Mouse (Mus musculus) limb, embryonic 13.5 days (tissue): ENCODE data around the gene Amhr2. TPM values are rescaled to one million over a fixed set of nuclear protein-coding genes. Genes with fewer than 3 reads are reported as not detected.

Source experiments
- ATAC-seq: fragments of 200-750 bp; cut with Nextera tagmentation; 2 replicates; pipeline ENCODE4 v1.8.0; 2017; ENCODE audit warnings: low read depth, moderate number of reproducible peaks, moderate TSS enrichment; ENCODE audit not compliant: low FRiP score
- H3K27ac ChIP-seq: fragments of 300-500 bp; sonication (generic); 2 replicates; pipeline ENCODE4 v1.5.1; 2015; ENCODE audit warnings: inconsistent platforms, mild to moderate bottlenecking, moderate library complexity
- H3K27me3 ChIP-seq: fragments of 300-500 bp; sonication (generic); 2 replicates; pipeline ENCODE4 v1.6.1; 2015; ENCODE audit warnings: mild to moderate bottlenecking, inconsistent platforms
- H3K36me3 ChIP-seq: fragments of 300-500 bp; sonication (generic); 2 replicates; pipeline ENCODE4 v1.6.1; 2015; ENCODE audit warnings: inconsistent platforms, mild to moderate bottlenecking, moderate library complexity
- H3K4me1 ChIP-seq: fragments of 300-500 bp; sonication (generic); 2 replicates; pipeline ENCODE4 v1.6.1; 2015; ENCODE audit warnings: inconsistent platforms
- H3K4me2 ChIP-seq: fragments of 300-500 bp; sonication (generic); replicated peaks from 2 replicates; pipeline ENCODE4 v1.6.1; 2015; ENCODE audit warnings: inconsistent platforms, mild to moderate bottlenecking, moderate library complexity
- H3K4me3 ChIP-seq: fragments of 300-500 bp; sonication (generic); 2 replicates; pipeline ENCODE4 v1.5.1; 2015; ENCODE audit warnings: moderate library complexity, mild to moderate bottlenecking, inconsistent platforms
- H3K9ac ChIP-seq: fragments of 300-500 bp; sonication (generic); 2 replicates; pipeline ENCODE4 v1.6.1; 2015; ENCODE audit warnings: mild to moderate bottlenecking, inconsistent platforms
- H3K9me3 ChIP-seq: fragments of 300-500 bp; sonication (generic); 2 replicates; pipeline ENCODE4 v1.6.1; 2016; ENCODE audit warnings: inconsistent platforms
- WGBS: fragments of 180-500 bp; shearing (Covaris S2); methylation state at CpG from one replicate; pipeline ENCODE4 v1.1.7; 2015; 5-methylcytosine and 5-hydroxymethylcytosine counted together
- polyA plus RNA-seq: library from polyadenylated mRNA; unstranded; fragments of >200 nt; fragmentation: Nextera tagmentation; extraction: Ambion mirVana; gene quantifications from 2 replicates; pipeline ENCODE4 v1.2.1, GENCODE M21; 2015

Gene Amhr2
- polyA plus RNA-seq, 1 experiment from 2014 or later, result 0.36 TPM

DNA sequence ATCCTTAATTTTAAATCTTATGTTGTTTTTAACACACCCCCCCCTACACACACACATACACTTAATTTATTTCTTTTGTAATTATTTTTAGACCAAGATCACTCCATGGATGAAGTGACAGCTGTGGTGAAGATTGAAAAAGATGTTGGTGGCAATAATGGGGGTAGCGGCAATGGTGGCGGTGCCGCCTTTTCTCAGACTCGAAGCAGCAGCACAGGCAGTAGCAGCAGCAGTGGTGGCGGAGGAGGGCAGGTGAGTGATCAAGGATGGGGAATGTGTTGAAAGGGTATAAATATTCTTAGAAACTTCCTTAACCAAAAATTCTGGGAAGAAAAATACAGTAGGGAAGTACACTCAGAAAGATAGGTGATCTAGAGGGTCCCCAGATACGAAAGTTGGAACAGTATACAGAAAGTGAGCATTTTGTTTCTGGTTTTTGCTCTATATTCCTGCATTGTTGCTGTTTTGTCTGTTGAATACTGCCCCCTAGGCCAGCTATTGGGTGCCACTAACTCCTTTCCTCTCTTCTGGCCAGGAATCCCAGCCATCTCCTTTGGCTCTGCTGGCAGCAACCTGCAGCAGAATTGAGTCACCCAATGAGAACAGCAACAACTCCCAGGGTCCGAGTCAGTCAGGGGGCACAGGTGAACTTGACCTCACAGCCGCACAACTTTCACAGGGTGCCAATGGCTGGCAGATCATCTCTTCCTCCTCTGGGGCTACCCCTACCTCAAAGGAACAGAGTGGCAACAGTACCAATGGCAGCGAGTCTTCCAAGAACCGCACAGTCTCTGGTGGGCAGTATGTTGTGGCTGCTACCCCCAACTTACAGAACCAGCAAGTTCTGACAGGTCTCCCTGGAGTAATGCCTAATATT is 37.2 kb upstream of the Amhr2 start:
- Histone ChIP-seq H3K27ac (no peak overlapping the region), H3K36me3 (peaks cover 52% of the 10 kb centered on the region), H3K27me3 (no peaks in the 10 kb centered on the region), H3K4me3 (0 out of 2 replicates have a peak overlapping the region, but pooled peaks have one; percentile 69), H3K4me1 (peaks cover 52% of the 10 kb centered on the region), H3K9me3 (no peaks in the 10 kb centered on the region), H3K9ac (peak overlapping the region; percentile 36; the same call in 1 of the 2 replicates), H3K4me2 (peak overlapping the region; percentile 58)
- ATAC-seq, result no peak
- 94% methylated on average over 10 of the region's 10 CpGs for WGBS

DNA sequence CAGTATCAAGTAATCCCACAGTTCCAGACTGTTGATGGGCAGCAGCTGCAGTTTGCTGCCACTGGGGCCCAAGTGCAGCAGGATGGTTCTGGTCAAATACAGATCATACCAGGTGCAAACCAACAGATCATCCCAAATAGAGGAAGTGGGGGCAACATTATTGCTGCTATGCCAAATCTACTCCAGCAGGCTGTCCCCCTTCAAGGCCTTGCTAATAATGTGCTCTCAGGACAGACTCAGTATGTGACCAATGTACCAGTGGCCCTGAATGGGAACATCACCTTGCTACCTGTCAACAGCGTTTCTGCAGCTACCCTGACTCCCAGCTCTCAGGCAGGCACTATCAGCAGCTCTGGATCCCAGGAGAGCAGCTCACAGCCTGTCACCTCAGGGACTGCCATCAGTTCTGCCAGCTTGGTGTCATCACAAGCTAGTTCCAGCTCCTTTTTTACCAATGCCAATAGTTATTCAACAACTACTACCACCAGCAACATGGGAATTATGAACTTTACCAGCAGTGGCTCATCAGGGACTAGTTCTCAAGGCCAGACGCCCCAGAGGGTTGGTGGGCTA is 36.5 kb upstream of the Amhr2 start:
- H3K27ac ChIP-seq, result no peak overlapping the region
- H3K4me1 ChIP-seq, result peaks cover 52% of the 10 kb centered on the region
- H3K9me3 ChIP-seq, result no peaks in the 10 kb centered on the region
- no peaks in the 10 kb centered on the region for H3K27me3 ChIP-seq
- H3K36me3 ChIP-seq, result peaks cover 58% of the 10 kb centered on the region
- no peak overlapping the region for H3K4me3 ChIP-seq
- peak overlapping the region; percentile 36; the same call in 1 of the 2 replicates for H3K9ac ChIP-seq
- WGBS, result 72% methylated on average over 2 of the region's 2 CpGs
- H3K4me2 ChIP-seq, result 0 out of 2 replicates have a peak overlapping the region, but pooled peaks have one; percentile 11
- ATAC-seq, result no peak

DNA sequence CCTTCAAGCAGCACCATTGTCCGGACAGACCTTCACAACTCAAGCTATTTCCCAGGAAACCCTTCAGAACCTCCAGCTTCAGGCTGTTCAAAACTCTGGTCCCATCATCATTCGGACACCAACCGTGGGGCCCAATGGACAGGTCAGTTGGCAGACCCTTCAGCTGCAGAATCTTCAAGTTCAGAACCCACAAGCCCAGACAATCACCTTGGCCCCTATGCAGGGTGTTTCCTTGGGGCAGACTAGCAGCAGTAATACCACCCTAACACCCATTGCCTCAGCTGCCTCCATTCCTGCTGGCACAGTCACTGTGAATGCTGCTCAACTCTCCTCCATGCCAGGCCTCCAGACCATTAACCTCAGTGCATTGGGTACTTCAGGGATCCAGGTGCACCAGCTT is 35.9 kb upstream of the Amhr2 start:
- no peak overlapping the region for H3K27ac ChIP-seq
- H3K4me1 ChIP-seq, result peaks cover 52% of the 10 kb centered on the region
- no peaks in the 10 kb centered on the region for H3K27me3 ChIP-seq
- H3K4me2 ChIP-seq, result peak overlapping the region; percentile 44
- no peak for ATAC-seq
- H3K36me3 ChIP-seq, result peaks cover 64% of the 10 kb centered on the region
- 0 out of 2 replicates have a peak overlapping the region, but pooled peaks have one; percentile 36 for H3K9ac ChIP-seq
- whole genome bisulfite sequencing, result 93% methylated on average over 3 of the region's 3 CpGs
- H3K4me3 ChIP-seq, result peak overlapping the region; percentile 16; the same call in 1 of the 2 replicates
- no peaks in the 10 kb centered on the region for H3K9me3 ChIP-seq

DNA sequence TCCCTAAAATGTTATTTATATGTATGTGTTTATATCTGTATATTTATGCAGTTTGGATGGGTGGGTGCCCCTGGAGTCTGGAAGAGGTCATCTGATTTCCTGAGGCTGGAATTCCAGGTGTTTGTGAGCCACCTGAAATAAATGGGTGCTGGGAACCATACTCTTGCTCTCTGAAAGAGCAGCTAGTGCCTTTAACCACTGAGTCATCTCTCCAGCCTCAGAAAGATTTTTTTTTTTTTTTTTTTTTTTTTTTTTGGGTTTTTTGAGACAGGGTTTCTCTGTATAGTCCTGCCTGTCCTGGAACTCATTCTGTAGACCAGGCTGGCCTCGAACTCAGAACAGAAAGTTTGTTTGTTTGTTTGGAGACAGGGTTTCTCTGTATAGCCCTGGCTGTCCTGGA is 34.1 kb upstream of the Amhr2 start:
- H3K9me3 ChIP-seq, result no peaks in the 10 kb centered on the region
- peaks cover 48% of the 10 kb centered on the region for H3K4me1 ChIP-seq
- peak overlapping the region; percentile 44 for H3K4me2 ChIP-seq
- H3K36me3 ChIP-seq, result peaks cover 74% of the 10 kb centered on the region
- ATAC-seq, result no peak
- no peak overlapping the region for H3K9ac ChIP-seq
- H3K27me3 ChIP-seq, result no peaks in the 10 kb centered on the region
- peak overlapping the region; percentile 13; the same call in 1 of the 2 replicates for H3K4me3 ChIP-seq
- no peak overlapping the region for H3K27ac ChIP-seq
- WGBS, result 95% methylated on average over 1 of the region's 1 CpGs

DNA sequence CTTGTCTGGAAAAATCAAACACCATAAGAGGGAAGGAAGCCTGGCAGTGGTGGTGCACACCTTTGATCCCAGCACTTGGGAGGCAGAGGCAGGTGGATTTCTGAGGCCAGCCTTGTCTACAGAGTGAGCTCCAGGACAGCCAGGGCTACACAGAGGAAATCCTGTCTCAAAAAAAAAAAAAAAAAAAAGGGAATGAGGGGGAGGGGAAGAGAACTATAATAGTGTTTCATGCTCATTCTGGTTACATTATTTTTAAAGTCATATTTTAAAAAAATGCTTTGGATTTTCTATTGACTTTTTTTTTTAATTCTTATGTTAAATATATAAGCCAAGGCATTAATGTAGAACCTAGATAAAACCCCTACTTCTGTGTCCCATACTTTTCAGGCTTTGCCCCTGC is 31.5 kb upstream of the Amhr2 start:
- Histone ChIP-seq H3K36me3 (peaks cover 70% of the 10 kb centered on the region), H3K4me1 (peaks cover 32% of the 10 kb centered on the region)
- ATAC-seq, result no peak

DNA sequence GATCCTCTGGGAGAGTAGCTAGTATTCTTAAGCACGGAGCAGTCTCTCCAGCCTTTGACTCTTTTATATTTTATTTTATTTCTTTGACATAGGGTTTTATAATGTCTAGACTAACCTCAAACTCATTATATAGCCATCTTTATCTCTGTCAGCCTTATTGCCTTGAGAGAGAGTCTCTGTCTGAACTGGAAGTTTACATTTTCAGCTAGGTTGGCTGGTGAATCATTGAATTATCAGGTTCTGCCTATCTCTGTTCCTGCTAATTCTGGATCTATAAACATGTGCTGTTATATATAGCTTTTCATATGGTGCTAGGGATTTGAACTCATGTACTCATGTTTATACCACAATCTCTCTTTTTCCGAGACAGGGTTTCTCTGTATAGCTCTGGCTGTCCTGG is 27.6 kb upstream of the Amhr2 start:
- H3K36me3 ChIP-seq, result peaks cover 52% of the 10 kb centered on the region
- H3K9me3 ChIP-seq, result no peaks in the 10 kb centered on the region
- no peaks in the 10 kb centered on the region for H3K27me3 ChIP-seq
- H3K4me2 ChIP-seq, result no peak overlapping the region
- no peak overlapping the region for H3K27ac ChIP-seq
- 82% methylated on average over 2 of the region's 2 CpGs for WGBS
- no peaks in the 10 kb centered on the region for H3K4me1 ChIP-seq
- no peak for ATAC-seq
- no peak overlapping the region for H3K9ac ChIP-seq
- H3K4me3 ChIP-seq, result no peak overlapping the region

More for the DNA sequence above, 31.5 kb upstream of the Amhr2 start:
- Histone ChIP-seq H3K9me3 (no peaks in the 10 kb centered on the region), H3K4me2 (no peak overlapping the region), H3K27ac (no peak overlapping the region), H3K4me3 (no peak overlapping the region), H3K9ac (no peak overlapping the region), H3K27me3 (no peaks in the 10 kb centered on the region)

DNA sequence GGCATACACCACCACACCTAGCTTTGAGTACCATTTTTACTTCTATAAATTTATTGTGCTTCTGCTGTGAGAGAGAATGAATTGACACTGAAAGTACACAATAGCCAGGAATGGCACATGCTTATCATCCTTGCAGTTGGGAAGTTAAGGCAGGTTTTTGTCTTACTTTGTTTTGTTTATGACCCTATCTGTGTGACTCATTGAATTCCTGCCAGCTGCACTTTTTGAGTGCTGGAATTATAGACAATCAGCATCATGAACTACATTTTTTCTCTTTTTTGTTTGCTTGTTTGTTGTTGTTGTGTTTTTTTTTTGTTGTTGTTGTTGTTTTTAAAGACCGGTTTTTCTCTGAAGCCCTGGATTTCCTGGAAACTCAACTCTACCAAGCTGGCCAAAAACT is 24.2 kb upstream of the Amhr2 start:
- no peak for ATAC-seq
- Histone ChIP-seq H3K4me3 (no peak overlapping the region), H3K36me3 (peaks cover 48% of the 10 kb centered on the region), H3K4me2 (no peak overlapping the region), H3K9me3 (no peaks in the 10 kb centered on the region), H3K4me1 (no peaks in the 10 kb centered on the region), H3K27me3 (no peaks in the 10 kb centered on the region), H3K27ac (no peak overlapping the region), H3K9ac (no peak overlapping the region)
- 63% methylated on average over 1 of the region's 1 CpGs for WGBS

DNA sequence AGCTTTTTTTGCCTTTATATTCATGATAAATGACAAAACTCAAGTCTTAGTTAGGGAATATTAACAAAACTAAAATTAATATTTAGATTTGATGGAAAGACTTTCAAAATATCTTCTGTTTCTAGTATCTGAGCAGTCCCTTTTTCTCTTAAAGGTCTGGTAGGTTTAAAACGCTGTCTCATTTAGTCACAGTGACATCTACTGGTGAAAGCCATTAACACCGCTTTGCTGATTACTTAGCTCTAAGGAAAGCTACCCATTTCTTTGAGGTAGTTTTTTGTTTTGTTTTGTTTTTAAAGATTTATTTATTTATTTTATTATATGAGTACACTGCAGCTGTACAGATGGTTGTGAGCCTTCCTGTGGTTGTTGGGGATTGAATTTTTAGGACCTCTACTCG is 23.7 kb upstream of the Amhr2 start:
- Histone ChIP-seq H3K9ac (no peak overlapping the region), H3K4me2 (no peak overlapping the region), H3K27ac (no peak overlapping the region), H3K4me1 (no peaks in the 10 kb centered on the region), H3K27me3 (no peaks in the 10 kb centered on the region), H3K36me3 (peaks cover 52% of the 10 kb centered on the region), H3K9me3 (no peaks in the 10 kb centered on the region), H3K4me3 (no peak overlapping the region)
- 58% methylated on average over 3 of the region's 3 CpGs for WGBS
- no peak for ATAC-seq

DNA sequence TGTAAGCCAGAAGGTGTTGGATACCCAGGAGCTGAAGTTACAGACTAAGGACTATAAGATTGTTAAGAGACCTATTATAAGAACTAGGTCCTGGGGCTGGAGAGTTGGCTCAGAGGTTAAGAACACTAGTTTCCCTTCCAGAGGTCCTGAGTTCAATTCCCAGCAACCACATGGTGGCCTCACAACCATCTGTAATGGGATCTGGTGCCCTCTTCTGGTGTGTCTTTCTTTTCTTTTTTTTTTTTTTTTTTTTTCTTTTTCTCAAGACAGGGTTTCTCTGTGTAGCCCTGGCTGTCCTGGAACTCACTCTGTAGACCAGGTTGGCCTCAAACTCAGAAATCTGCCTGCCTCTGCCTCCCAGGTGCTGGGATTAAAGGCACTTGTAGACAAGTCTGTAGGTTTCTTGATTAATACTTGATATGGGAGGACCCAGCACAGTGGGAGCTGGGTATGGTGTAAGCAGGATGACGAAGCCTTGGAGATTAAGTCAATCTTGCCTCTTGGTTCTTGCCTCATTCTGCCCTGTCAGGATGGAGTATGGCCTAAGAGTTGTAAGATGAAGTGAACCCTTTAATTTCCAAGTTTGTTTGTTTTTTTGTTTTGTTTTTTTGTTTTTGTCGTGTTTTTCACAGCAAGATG is 21.4 kb upstream of the Amhr2 start:
- Histone ChIP-seq H3K4me1 (no peaks in the 10 kb centered on the region), H3K4me2 (no peak overlapping the region), H3K36me3 (peaks cover 64% of the 10 kb centered on the region), H3K27ac (no peak overlapping the region), H3K9me3 (no peaks in the 10 kb centered on the region), H3K4me3 (no peak overlapping the region), H3K27me3 (no peaks in the 10 kb centered on the region), H3K9ac (no peak overlapping the region)
- WGBS, result 96% methylated on average over 2 of the region's 2 CpGs
- ATAC-seq, result no peak

DNA sequence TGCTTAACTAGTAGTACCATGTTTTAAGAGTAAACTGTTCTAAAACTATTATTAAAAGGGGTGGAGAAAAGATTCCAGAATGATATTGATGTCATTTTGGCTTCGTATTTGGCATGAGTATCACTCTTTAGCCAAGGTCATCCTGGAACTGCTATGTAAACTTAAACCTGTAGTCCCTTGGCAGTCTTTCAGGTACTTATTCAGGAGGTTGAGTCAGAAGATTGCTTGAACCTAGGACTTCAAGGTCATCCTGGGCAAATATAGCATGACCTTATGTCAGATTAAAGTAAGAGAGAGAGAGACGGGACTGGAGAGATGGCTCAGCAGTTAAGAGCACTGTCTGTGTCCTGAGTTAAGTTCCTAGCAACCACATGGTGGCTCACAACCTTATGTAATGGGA is 20.5 kb upstream of the Amhr2 start:
- no peaks in the 10 kb centered on the region for H3K27me3 ChIP-seq
- H3K27ac ChIP-seq, result no peak overlapping the region
- no peaks in the 10 kb centered on the region for H3K9me3 ChIP-seq
- H3K9ac ChIP-seq, result no peak overlapping the region
- H3K4me3 ChIP-seq, result no peak overlapping the region
- H3K4me2 ChIP-seq, result no peak overlapping the region
- no peaks in the 10 kb centered on the region for H3K4me1 ChIP-seq
- peaks cover 63% of the 10 kb centered on the region for H3K36me3 ChIP-seq
- ATAC-seq, result no peak
- 93% methylated on average over 2 of the region's 2 CpGs for WGBS

DNA sequence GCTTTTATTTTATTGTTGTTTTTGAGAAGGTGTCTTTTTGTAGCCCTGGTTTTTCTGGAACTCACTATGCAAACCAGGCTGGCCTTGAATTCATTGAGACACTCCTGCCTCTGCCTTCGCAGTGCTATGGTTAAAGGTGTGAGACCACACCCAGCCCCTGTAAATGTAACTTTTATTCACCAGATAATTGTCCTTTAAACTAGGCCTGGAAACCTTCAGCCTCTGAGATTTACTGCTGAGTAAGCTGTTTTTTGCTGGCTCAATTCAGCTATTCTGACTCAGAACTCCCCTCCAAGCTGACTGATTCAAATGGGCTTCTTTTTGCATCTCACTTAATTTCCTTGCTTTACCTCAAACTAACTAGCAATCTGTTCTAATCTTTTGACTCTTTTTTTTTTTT is 18.2 kb upstream of the Amhr2 start:
- no peaks in the 10 kb centered on the region for H3K9me3 ChIP-seq
- H3K4me2 ChIP-seq, result no peak overlapping the region
- ATAC-seq, result no peak
- H3K4me3 ChIP-seq, result no peak overlapping the region
- H3K36me3 ChIP-seq, result peaks cover 81% of the 10 kb centered on the region
- H3K27ac ChIP-seq, result no peak overlapping the region
- H3K27me3 ChIP-seq, result no peaks in the 10 kb centered on the region
- no peak overlapping the region for H3K9ac ChIP-seq
- WGBS, result 83% methylated on average over 1 of the region's 1 CpGs
- no peaks in the 10 kb centered on the region for H3K4me1 ChIP-seq

DNA sequence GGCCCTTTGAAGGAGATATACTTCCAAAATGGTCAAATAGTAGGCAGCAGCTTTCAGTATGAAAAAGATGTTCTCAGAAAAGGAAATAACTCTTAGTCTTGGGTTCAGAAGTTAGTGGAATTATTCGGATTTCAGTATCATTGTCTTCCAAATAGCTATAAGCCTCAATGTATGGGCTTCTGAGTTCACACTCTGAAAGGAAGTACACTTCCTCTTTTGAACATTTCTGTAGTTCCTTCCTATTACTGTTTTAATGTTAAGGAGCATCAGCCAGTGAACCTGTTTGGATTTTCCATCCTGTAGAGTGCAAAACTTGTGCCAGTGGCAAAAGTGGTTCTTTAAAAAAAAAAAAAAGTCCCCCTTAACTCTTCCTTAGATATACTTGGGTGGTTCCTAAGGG is 13.1 kb upstream of the Amhr2 start:
- Histone ChIP-seq H3K4me1 (no peaks in the 10 kb centered on the region), H3K4me2 (no peak overlapping the region), H3K9me3 (no peaks in the 10 kb centered on the region), H3K4me3 (no peak overlapping the region), H3K36me3 (peaks cover 84% of the 10 kb centered on the region), H3K27me3 (no peaks in the 10 kb centered on the region), H3K9ac (no peak overlapping the region), H3K27ac (no peak overlapping the region)
- WGBS, result 87% methylated on average over 1 of the region's 1 CpGs
- no peak for ATAC-seq
